Mouse (Mus musculus) stomach, embryonic 15.5 days (tissue): ENCODE results near the gene Mcu. TPM values are rescaled to one million over a fixed set of nuclear protein-coding genes. Genes with fewer than 3 reads are reported as not detected.

Experiments
- ATAC-seq: fragments of 200-750 bp; cut with Nextera tagmentation; 2 replicates; pipeline ENCODE4 v1.8.0; 2017; ENCODE audit warnings: low read depth, moderate number of reproducible peaks, moderate TSS enrichment; ENCODE audit not compliant: insufficient read depth, low FRiP score
- H3K27ac ChIP-seq: fragments of 300-500 bp; sonication (generic); 2 replicates; pipeline ENCODE4 v1.5.1; 2015; ENCODE audit warnings: mild to moderate bottlenecking, inconsistent platforms
- H3K27me3 ChIP-seq: fragments of 300-500 bp; sonication (generic); replicated peaks from 2 replicates; pipeline ENCODE4 v1.6.1; 2015; ENCODE audit warnings: inconsistent platforms
- H3K36me3 ChIP-seq: fragments of 300-500 bp; sonication (generic); 2 replicates; pipeline ENCODE4 v1.6.1; 2015; ENCODE audit warnings: inconsistent platforms
- H3K4me1 ChIP-seq: fragments of 300-500 bp; sonication (generic); 2 replicates; pipeline ENCODE4 v1.6.1; 2015; ENCODE audit warnings: inconsistent platforms
- H3K4me2 ChIP-seq: fragments of 300-500 bp; sonication (generic); 2 replicates; pipeline ENCODE4 v1.6.1; 2015; ENCODE audit warnings: mild to moderate bottlenecking, inconsistent platforms
- H3K4me3 ChIP-seq: fragments of 300-500 bp; sonication (generic); replicated peaks from 2 replicates; pipeline ENCODE4 v1.5.1; 2015; ENCODE audit warnings: inconsistent platforms
- H3K9ac ChIP-seq: fragments of 300-500 bp; sonication (generic); 2 replicates; pipeline ENCODE4 v1.6.1; 2015; ENCODE audit warnings: inconsistent platforms
- H3K9me3 ChIP-seq: fragments of 300-500 bp; sonication (generic); 2 replicates; pipeline ENCODE4 v1.6.1; 2016; ENCODE audit warnings: inconsistent platforms
- WGBS: fragments of 180-500 bp; shearing (Covaris S2); methylation state at CpG from one replicate; pipeline ENCODE4 v1.1.7; 2015; 5-methylcytosine and 5-hydroxymethylcytosine counted together
- polyA plus RNA-seq: library from polyadenylated mRNA; unstranded; fragments of >200 nt; fragmentation: Nextera tagmentation; extraction: Ambion mirVana; gene quantifications from 2 replicates; pipeline ENCODE4 v1.2.1, GENCODE M21; 2015

Mcu gene
- polyA plus RNA-seq, 1 experiment from 2014 or later, result 55.8 TPM

DNA sequence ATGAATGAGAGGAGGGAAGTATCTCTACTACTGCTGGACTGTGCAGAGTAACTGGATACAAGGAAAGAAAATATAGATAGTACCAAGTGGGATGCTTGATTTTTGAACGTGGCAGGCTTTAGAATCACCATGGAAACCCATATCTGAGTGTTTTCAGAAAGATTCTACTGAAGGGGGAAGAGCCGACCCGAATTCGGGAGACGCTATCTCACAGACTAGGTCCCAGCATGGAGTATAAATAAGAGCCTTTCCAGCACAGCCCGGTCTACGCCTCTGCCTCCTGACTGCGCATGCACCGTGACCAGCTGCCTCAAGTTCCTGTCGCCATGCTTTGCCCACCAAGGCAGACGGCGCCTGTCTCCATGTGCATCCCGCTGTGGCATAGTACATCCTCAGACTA, 49.5 kb downstream of the Mcu start:
- no peak overlapping the region for H3K27ac ChIP-seq
- H3K4me2 ChIP-seq, result no peak overlapping the region
- H3K27me3 ChIP-seq, result no peaks in the 10 kb centered on the region
- H3K36me3 ChIP-seq, result no peaks in the 10 kb centered on the region
- no peak overlapping the region for H3K4me3 ChIP-seq
- 85% methylated on average over 13 of the region's 13 CpGs for WGBS
- H3K9ac ChIP-seq, result no peak overlapping the region
- no peak for ATAC-seq
- no peaks in the 10 kb centered on the region for H3K9me3 ChIP-seq
- H3K4me1 ChIP-seq, result peaks cover 30% of the 10 kb centered on the region; the same call in 1 of the 2 replicates

DNA sequence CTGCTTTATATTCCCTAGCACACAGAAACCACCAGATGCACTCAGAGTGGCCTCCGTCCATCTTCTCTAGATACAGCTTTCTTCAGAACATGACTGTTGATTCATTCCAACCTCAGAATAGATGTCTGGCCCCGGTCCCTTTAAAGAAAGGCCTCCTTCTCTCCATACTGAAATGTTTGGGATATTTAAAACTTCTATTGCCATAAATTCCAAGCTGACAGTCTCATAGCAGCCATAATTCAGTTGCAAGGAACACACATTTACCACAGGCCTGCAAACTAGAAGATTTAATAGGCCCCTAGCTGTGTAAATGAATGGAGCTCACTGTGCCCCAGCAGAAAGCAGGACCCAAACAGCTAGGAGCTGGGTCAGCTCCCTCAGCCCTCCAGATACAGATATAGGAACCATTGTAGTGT, 50.5 kb downstream of the Mcu start:
- Histone ChIP-seq H3K9ac (no peak overlapping the region), H3K36me3 (no peaks in the 10 kb centered on the region), H3K4me3 (no peak overlapping the region), H3K27me3 (no peaks in the 10 kb centered on the region), H3K27ac (peak overlapping the region; percentile 27), H3K9me3 (no peaks in the 10 kb centered on the region), H3K4me1 (peaks cover 21% of the 10 kb centered on the region; the same call in 1 of the 2 replicates), H3K4me2 (no peak overlapping the region)
- 0 out of 2 replicates have a peak, but pooled peaks have one; percentile 28 for ATAC-seq
- WGBS, result 40% methylated on average over 2 of the region's 2 CpGs

DNA sequence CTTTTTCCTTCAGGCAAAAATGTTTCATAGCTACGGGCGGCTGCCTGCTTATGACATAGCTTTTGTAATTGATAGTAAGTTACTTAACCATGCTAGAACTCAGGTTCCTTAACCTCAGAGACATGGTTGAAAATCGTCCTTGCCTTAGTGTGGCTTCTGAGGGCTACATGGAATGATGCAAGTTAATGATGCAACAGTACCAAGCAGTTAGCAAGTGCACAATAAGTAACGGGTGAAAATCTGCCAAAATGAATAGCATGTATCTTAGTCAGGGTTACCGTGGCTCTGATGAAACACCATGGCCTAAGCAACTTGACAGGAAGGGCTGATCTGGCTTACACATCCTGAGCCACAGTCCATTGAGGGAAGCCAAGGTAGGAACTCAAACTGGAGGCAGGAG, 51.9 kb downstream of the Mcu start:
- 74% methylated on average over 5 of the region's 5 CpGs for WGBS

DNA sequence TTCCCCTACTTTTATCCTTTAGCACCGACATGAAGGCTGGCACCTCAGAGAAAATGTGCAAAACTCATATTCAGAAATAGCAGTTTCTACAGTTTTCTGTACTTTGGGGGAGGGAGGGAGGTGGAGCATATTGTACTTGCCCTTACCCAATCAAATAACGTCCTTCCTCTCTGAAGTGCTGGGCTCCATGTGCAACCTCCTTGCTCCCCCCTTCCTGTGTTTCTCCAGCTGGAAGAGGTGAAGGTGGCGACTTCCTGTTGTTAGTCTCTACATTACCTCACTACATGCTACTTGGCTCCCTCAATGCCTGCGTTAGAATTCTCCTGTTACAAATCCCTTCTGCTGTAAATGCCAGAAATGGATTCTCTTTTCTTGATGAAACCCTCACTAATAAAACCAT, 54.0 kb downstream of the Mcu start:
- Histone ChIP-seq H3K27me3 (no peaks in the 10 kb centered on the region), H3K4me1 (0 out of 2 replicates have a peak, but pooled peaks cover 5% of the 10 kb centered on the region), H3K27ac (no peak overlapping the region), H3K36me3 (no peaks in the 10 kb centered on the region), H3K4me2 (no peak overlapping the region), H3K9ac (no peak overlapping the region), H3K9me3 (no peaks in the 10 kb centered on the region), H3K4me3 (no peak overlapping the region)
- ATAC-seq, result no peak
- 53% methylated on average over 4 of the region's 4 CpGs for WGBS

More for the DNA sequence above, 51.9 kb downstream of the Mcu start:
- H3K4me1 ChIP-seq, result 0 out of 2 replicates have a peak, but pooled peaks cover 11% of the 10 kb centered on the region
- no peak for ATAC-seq
- H3K9me3 ChIP-seq, result no peaks in the 10 kb centered on the region
- no peak overlapping the region for H3K4me2 ChIP-seq
- no peak overlapping the region for H3K9ac ChIP-seq
- no peaks in the 10 kb centered on the region for H3K27me3 ChIP-seq
- H3K4me3 ChIP-seq, result no peak overlapping the region
- H3K27ac ChIP-seq, result no peak overlapping the region
- no peaks in the 10 kb centered on the region for H3K36me3 ChIP-seq

DNA sequence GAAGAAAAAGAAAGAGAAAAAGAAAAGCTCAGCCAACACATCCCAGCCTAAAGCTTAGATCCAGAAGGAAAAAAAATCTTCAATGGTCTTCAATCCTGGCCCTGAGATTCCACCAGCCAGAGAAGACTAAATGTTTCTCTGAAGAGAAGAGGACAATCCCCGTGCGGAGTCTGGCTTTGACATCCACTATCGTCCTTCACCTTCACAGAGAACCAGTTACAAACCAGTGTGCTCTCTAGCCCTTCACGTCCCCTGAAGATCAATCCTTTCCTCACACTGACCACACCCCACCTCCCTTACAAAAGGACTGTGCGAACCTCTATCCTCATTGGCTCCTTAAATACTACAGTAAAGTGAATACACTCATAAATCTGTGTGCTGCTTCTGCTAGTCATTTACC, 56.4 kb downstream of the Mcu start:
- no peaks in the 10 kb centered on the region for H3K9me3 ChIP-seq
- H3K4me2 ChIP-seq, result no peak overlapping the region
- H3K9ac ChIP-seq, result no peak overlapping the region
- H3K27ac ChIP-seq, result no peak overlapping the region
- H3K36me3 ChIP-seq, result no peaks in the 10 kb centered on the region
- no peaks in the 10 kb centered on the region for H3K27me3 ChIP-seq
- no peak overlapping the region for H3K4me3 ChIP-seq
- ATAC-seq, result no peak
- WGBS, result 91% methylated on average over 5 of the region's 5 CpGs
- 0 out of 2 replicates have a peak, but pooled peaks cover 3% of the 10 kb centered on the region for H3K4me1 ChIP-seq

DNA sequence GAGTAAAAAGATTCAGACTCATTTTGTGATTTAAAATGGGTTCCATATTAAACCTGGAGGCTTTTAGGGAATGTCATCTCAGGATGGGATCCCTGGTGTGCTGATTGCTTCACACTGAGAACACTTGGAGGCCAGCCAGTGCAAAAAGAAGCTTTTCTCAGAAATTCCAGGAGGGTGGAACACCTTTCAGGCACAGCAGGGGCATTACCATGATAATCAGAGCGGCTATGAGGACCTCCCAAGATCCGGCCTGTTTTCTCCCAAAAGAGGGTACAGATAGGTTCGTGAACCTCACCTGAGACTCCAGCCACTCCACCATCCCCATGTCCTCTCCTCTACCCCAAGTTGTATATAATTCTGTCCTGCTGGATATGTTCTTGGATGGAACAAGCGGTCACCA, 57.9 kb downstream of the Mcu start:
- Histone ChIP-seq H3K27me3 (no peaks in the 10 kb centered on the region), H3K9me3 (no peaks in the 10 kb centered on the region), H3K4me1 (0 out of 2 replicates have a peak, but pooled peaks cover 3% of the 10 kb centered on the region), H3K4me2 (no peak overlapping the region), H3K4me3 (no peak overlapping the region), H3K9ac (no peak overlapping the region), H3K27ac (no peak overlapping the region), H3K36me3 (no peaks in the 10 kb centered on the region)
- no peak for ATAC-seq
- 87% methylated on average over 4 of the region's 4 CpGs for WGBS

DNA sequence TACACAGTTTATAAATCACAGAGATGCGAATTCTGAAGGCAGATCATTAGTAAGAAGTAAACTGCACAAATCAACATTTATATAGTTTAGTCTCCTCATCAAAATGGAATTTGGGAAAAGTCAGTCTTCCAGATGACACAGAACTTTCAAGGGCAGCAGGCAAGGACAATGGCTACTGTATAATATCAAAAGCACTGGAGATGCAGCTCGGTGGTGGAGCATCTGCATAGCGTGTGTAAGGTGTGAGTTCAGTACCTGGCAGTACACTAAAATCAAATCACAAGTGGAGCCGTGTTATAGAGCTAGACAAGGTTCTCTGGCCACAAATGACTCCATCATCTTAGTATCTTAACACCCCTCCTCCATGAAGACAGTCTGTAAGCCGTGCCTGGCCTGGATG, 58.3 kb downstream of the Mcu start:
- Histone ChIP-seq H3K36me3 (no peaks in the 10 kb centered on the region), H3K4me3 (no peak overlapping the region), H3K9ac (no peak overlapping the region), H3K4me1 (0 out of 2 replicates have a peak, but pooled peaks cover 3% of the 10 kb centered on the region), H3K4me2 (no peak overlapping the region), H3K27me3 (no peaks in the 10 kb centered on the region), H3K9me3 (no peaks in the 10 kb centered on the region), H3K27ac (no peak overlapping the region)
- WGBS, result 87% methylated on average over 5 of the region's 5 CpGs
- ATAC-seq, result no peak

DNA sequence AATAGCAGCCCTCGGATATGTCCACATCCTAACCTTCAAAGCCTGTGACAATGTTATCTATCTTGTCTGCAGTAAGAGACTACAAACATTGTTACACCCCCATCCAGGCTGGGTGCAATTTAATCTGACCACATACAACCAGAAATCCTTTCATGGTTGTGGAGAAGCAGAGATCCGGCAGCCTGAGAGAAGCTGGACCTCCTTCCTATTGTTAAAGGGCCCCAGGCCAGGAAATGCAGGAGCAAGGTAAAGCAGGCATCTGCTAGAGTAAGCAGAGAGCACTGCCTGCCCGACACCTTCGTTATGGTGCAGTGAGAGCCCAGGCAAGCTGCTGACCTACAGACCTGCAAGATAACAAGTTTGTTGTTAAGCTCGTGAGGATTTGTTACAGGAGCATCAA, 60.0 kb downstream of the Mcu start:
- Histone ChIP-seq H3K9ac (no peak overlapping the region), H3K36me3 (no peaks in the 10 kb centered on the region), H3K4me1 (0 out of 2 replicates have a peak, but pooled peaks cover 3% of the 10 kb centered on the region), H3K27ac (no peak overlapping the region), H3K4me2 (no peak overlapping the region), H3K9me3 (no peaks in the 10 kb centered on the region), H3K4me3 (no peak overlapping the region), H3K27me3 (no peaks in the 10 kb centered on the region)
- no peak for ATAC-seq
- WGBS, result 29% methylated on average over 5 of the region's 5 CpGs

DNA sequence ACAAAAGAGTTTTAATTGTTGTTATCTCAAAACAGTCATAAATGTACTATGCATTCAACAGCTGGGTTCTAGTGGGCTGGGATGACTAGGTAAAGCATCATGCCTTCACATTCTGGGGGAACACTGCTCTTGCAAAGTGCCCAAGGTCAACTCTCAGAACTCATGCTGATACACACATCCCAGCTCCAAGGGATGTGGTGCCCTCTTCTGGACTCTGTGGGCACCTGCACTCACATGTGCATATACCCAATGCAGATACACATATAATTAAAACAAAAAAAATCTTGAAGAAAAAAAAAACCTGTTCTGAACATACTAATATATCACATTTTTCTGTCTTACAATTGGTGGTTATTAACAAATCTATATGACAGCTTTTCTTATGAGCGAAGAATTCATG, 62.2 kb downstream of the Mcu start:
- H3K9ac ChIP-seq, result no peak overlapping the region
- no peaks in the 10 kb centered on the region for H3K36me3 ChIP-seq
- no peak overlapping the region for H3K4me3 ChIP-seq
- no peak for ATAC-seq
- no peak overlapping the region for H3K4me2 ChIP-seq
- WGBS, result 98% methylated on average over 1 of the region's 1 CpGs
- H3K27me3 ChIP-seq, result no peaks in the 10 kb centered on the region
- no peak overlapping the region for H3K27ac ChIP-seq
- 0 out of 2 replicates have a peak, but pooled peaks cover 3% of the 10 kb centered on the region for H3K4me1 ChIP-seq
- H3K9me3 ChIP-seq, result no peaks in the 10 kb centered on the region

DNA sequence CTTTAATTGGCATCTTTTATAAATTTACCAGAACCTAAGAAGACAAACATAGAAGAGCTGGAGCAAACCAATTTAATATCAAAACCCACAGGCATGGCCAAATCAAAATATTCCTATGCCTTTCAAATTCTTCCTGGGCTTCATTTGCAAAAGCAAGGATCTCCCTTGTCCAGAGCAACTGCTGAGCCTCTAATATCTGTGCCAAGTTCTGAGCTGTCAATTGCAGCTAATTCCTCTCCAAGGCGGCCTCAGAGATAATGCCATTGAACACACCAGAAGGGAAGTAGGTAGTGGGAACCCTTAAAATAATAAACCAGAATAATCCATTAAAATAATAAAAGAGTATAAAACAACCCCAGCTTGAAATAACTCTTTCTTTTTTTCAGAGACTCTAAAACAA, 64.0 kb downstream of the Mcu start:
- H3K9me3 ChIP-seq, result no peaks in the 10 kb centered on the region
- H3K27ac ChIP-seq, result no peak overlapping the region
- H3K4me3 ChIP-seq, result no peak overlapping the region
- 50% methylated on average over 1 of the region's 1 CpGs for WGBS
- H3K36me3 ChIP-seq, result no peaks in the 10 kb centered on the region
- no peak overlapping the region for H3K4me2 ChIP-seq
- ATAC-seq, result no peak
- no peaks in the 10 kb centered on the region for H3K27me3 ChIP-seq
- H3K9ac ChIP-seq, result no peak overlapping the region
- H3K4me1 ChIP-seq, result 0 out of 2 replicates have a peak, but pooled peaks cover 3% of the 10 kb centered on the region

DNA sequence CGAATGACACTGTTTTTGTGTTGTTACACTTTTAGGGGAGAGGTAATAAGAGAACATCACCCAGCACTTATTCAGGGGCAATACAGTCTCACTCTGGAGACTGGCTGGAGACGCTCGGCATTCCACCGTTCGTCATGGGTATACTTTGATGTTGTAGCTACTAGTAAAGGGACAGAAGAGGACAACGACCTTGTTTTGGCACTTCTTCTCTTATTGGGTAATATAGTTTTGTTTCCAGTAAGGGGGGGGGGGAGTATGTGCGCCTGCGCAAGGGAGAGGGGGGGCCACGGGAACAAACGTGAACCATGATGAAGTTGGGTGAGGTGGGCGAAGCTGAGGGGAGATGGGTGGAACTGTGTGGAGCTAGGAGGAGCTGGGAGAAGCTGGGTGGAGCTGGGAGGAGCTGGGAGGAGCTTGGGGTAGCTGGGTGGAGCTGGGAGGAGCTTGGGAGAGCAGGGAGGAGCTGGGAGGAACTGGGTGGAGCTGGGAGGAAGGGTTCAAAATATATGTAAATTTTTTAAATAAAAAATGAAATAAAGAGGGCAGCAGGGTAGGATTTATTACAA, 67.6 kb downstream of the Mcu start:
- Histone ChIP-seq H3K4me2 (no peak overlapping the region), H3K9me3 (no peaks in the 10 kb centered on the region), H3K4me3 (no peak overlapping the region), H3K27me3 (no peaks in the 10 kb centered on the region), H3K9ac (no peak overlapping the region), H3K36me3 (peaks cover 7% of the 10 kb centered on the region), H3K4me1 (no peaks in the 10 kb centered on the region), H3K27ac (no peak overlapping the region)
- 79% methylated on average over 11 of the region's 11 CpGs for WGBS
- no peak for ATAC-seq

DNA sequence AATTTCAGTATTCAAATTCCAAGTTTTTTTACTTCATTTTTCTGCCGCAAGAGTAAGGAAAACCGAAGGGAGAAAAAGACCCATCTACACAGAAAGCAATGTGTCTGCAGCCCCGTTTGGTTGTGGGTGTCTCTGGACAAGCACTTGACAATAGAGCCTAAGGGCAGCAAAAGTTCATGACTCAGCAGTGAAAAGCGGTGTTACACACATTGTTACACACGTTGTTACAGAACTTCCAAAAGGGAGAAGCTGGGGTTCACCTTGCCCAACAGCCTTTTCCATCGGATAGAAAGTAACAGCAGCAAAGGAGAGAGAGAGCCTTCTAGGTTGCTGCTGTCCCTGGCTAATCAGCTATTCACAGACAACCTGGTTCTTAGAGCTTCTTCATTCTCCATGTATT, 68.3 kb downstream of the Mcu start:
- ATAC-seq, result no peak
- Histone ChIP-seq H3K4me2 (no peak overlapping the region), H3K4me1 (no peaks in the 10 kb centered on the region), H3K27ac (no peak overlapping the region), H3K9ac (no peak overlapping the region), H3K9me3 (no peaks in the 10 kb centered on the region), H3K27me3 (no peaks in the 10 kb centered on the region), H3K4me3 (no peak overlapping the region), H3K36me3 (peaks cover 7% of the 10 kb centered on the region)
- WGBS, result 66% methylated on average over 6 of the region's 6 CpGs

DNA sequence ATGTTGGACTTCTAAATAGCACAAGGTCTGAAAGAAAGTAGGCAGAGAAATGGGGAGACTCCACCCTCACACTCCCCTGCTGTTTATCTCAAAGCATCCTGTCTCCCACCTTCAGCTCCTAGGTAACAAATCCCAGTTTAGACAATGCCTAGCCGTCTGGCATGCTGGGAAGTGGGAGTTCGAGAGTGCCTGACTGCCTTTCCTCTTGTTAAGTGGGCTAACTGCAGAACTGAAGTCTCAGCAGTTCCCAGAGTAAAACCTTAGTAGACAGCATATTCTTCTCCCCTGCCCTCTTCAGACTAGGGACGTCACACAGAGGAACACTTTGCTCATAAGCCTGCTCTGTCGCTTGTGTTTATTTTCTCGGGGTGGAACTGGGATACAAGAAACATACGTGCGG, 69.1 kb downstream of the Mcu start:
- no peaks in the 10 kb centered on the region for H3K4me1 ChIP-seq
- peaks cover 7% of the 10 kb centered on the region for H3K36me3 ChIP-seq
- H3K9me3 ChIP-seq, result no peaks in the 10 kb centered on the region
- H3K27ac ChIP-seq, result no peak overlapping the region
- no peak overlapping the region for H3K4me2 ChIP-seq
- 54% methylated on average over 7 of the region's 7 CpGs for WGBS
- no peak overlapping the region for H3K9ac ChIP-seq
- no peak for ATAC-seq
- no peaks in the 10 kb centered on the region for H3K27me3 ChIP-seq
- H3K4me3 ChIP-seq, result no peak overlapping the region
